Mouse (Mus musculus) CH12.LX (cell line): ENCODE measurements around the gene Gm20388.

Experiments
- BHLHE40 ChIP-seq: IDR thresholded peaks from 2 replicates; pipeline ENCODE4 v1.6.1; 2011; ENCODE audit warnings: mild to moderate bottlenecking, low read depth, low read length, improper control_type of control experiment
- CTCF ChIP-seq, 2 experiments: IDR thresholded peaks in 1 of 2; conservative IDR thresholded peaks in 1 of 2; 2 replicates each; pipeline ENCODE4 v1.5.1; 2011 to 2012; ENCODE audit warnings: low read depth in 2 of 2, low read length in 2 of 2, improper control_type of control experiment in 1 of 2, inconsistent platforms in 1 of 2, mild to moderate bottlenecking in 1 of 2, moderate library complexity in 1 of 2
- E2F4 ChIP-seq: IDR thresholded peaks from 2 replicates; pipeline ENCODE4 v1.6.1; 2011; ENCODE audit warnings: low read depth, low read length, improper control_type of control experiment; ENCODE audit not compliant: insufficient replicate concordance
- EP300 ChIP-seq: IDR thresholded peaks from 2 replicates; pipeline ENCODE4 v1.6.1; 2011; ENCODE audit warnings: low read length, improper control_type of control experiment
- ETS1 ChIP-seq: conservative IDR thresholded peaks from 2 replicates; pipeline ENCODE4 v1.6.1; 2012; ENCODE audit warnings: low read depth, mild to moderate bottlenecking, inconsistent platforms, low read length, improper control_type of control experiment, moderate library complexity
- JUND ChIP-seq: conservative IDR thresholded peaks from 2 replicates; pipeline ENCODE4 v1.6.1; 2011; ENCODE audit warnings: low read depth, low read length, improper control_type of control experiment
- MAX ChIP-seq: IDR thresholded peaks from 2 replicates; pipeline ENCODE4 v1.6.1; 2011; ENCODE audit warnings: low read length, improper control_type of control experiment
- POLR2A ChIP-seq: IDR thresholded peaks from 2 replicates; pipeline ENCODE4 v1.6.1; 2011; ENCODE audit warnings: low read depth, mild to moderate bottlenecking, improper control_type of control experiment, low read length
- RAD21 ChIP-seq: IDR thresholded peaks from 2 replicates; pipeline ENCODE4 v1.6.1; 2011; ENCODE audit warnings: low read depth, mild to moderate bottlenecking, low read length, improper control_type of control experiment, moderate library complexity
- RCOR1 ChIP-seq: conservative IDR thresholded peaks from 2 replicates; pipeline ENCODE4 v1.6.1; 2012; ENCODE audit warnings: low read depth, mild to moderate bottlenecking, inconsistent platforms, low read length, improper control_type of control experiment
- TBP ChIP-seq: conservative IDR thresholded peaks from 2 replicates; pipeline ENCODE4 v1.6.1; 2011; ENCODE audit warnings: low read depth, low read length, improper control_type of control experiment
- ZC3H11A ChIP-seq: IDR thresholded peaks from 2 replicates; pipeline ENCODE4 v1.6.1; 2012; ENCODE audit warnings: low read depth, mild to moderate bottlenecking, inconsistent platforms, low read length, improper control_type of control experiment
- ZMIZ1 ChIP-seq: IDR thresholded peaks from 2 replicates; pipeline ENCODE4 v1.6.1; 2012; ENCODE audit warnings: low read depth, mild to moderate bottlenecking, inconsistent platforms, low read length, improper control_type of control experiment

GRCm38 (mm10) chr8:122836199-122836598, 2925.6 kb downstream of the Gm20388 start:
- TF ChIP-seq POLR2A (no peak), RCOR1 (no peak), ZMIZ1 (no peak), E2F4 (no peak), ETS1 (no peak), EP300 (no peak), MAX (no peak), RAD21 (no peak), BHLHE40 (no peak), TBP (no peak), JUND (no peak), ZC3H11A (no peak), CTCF (conservative IDR thresholded peaks at IDR 0.05 in 1 of 2, IDR thresholded peaks at IDR 0.05 in 1 of 2; ENCODE audit: low read depth in 2 of 2, low read length in 2 of 2) (no peak)
